Mouse (Mus musculus) brain, adult 10 weeks (tissue): ENCODE data around the gene Gm45337. TPM values are rescaled to one million over a fixed set of nuclear protein-coding genes. Genes with fewer than 3 reads are reported as not detected.

Experiments
- polyA plus RNA-seq: library from polyadenylated mRNA; stranded (reverse); fragments of 350-450 nt; fragmentation: Illumina TruSeq; extraction: RNeasy Lipid Tissue Mini Kit (QIAGEN cat#74804); gene quantifications from one replicate; pipeline ENCODE4 v1.2.3, GENCODE M21; 2015; ENCODE audit warnings: low read depth, low replicate concordance

Gene Gm45337
- polyA plus RNA-seq, result not detected

DNA sequence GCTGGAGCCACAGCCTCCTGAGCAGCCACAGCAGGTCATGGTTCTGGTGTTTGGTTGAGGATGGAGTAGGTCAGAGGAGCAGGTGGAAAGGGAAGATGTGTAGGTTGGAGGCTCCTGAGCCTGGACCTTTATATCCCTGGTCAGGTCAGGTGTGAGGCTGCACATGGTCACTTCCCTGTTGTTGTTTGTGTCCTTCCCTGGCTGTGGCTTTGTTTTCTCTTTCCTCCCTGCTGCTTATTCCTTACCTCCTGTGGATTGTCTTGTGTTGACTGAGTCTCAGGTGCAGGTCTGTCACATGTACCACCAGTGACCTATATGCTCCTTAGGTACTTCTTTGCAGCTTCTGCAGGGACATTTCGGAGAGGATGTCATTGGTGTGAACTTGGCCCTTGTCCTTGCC, at the start of gene Gm45337:
Gene Gm45337 (minus strand): TSS at position 101 of the 400 bp plus-strand sequence.

DNA sequence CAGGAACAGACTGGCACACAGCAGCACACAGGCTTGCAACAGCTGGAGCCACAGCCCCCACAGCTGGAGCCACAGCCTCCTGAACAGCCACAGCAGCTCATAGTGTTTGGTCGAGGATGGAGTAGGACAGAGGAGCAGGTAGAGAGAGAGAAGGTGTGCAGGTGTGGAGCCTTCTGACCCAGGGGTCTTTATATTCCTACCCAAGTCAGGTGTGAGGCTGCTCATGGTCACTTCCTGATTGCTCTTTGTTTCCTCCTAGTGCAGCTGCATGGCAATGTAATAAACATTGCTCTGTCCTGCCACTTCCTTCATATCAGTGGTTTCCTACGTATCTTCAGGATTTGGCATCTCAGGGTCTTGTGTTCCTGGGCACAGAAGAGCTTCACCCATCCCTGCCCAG, 45.9 kb upstream of the Gm45337 start, which contains the start of gene Gm10153:
Gene Gm10153 (minus strand): TSS at position 101 of the 400 bp plus-strand sequence.

DNA sequence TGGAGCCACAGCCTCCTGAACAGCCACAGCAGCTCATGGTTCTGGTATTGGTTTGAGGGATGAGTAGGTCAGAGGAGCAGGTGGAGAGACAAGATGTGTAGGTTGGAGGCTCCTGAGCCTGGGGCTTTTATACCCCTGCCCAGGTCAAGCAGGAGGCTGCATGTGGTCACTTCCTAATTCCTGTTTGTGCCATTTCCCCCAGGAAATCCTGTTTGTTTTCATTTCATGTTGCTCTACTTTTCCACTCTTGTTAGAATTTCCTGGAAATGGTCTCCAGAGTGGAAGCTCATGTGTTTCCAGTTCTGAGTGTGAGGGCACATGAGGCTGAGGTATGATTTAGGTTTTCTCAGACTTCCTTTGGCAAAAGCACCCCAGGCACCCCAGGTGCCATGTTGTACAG, 31.5 kb upstream of the Gm45337 start, which contains the start of gene Krtap5-2:
Gene Krtap5-2 (minus strand): TSS at position 101 of the 400 bp plus-strand sequence.

DNA sequence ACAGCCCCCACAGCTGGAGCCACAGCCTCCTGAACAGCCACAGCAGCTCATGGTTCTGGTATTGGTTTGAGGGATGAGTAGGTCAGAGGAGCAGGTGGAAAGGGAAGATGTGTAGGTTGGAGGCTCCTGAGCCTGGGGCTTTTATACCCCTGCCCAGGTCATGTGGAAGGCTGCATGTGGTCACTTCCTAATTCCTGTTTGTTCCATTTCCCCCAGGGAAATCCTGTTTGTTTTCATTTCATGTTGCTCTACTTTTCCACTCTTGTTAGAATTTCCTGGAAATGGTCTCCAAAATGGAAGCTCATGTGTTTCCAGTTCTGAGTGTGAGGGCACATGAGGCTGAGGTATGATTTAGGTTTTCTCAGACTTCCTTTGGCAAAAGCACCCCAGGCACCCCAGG, 21.2 kb upstream of the Gm45337 start, which contains the start of gene Gm4553:
Gene Gm4553 (minus strand): TSS at position 101 of the 400 bp plus-strand sequence.

DNA sequence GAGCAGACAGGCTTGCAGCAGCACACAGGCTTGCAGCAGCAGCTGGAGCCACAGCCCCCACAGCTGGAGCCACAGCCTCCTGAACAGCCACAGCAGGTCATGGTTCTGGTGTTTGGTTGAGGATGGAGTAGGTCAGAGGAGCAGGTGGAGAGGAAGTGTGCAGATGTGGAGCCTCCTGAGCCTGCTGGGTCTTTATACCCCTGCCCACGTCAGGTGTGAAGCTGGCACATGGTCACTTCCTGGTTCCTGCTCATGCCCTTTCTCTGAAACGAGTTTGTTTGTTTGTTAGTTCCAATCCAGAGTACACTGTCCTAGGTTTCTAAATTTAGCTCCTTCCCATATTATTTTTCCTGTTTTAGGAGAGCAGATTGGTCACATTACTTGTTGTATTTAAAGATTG, 12.6 kb upstream of the Gm45337 start, which contains the start of gene Gm29735:
Gene Gm29735 (minus strand): TSS at position 101 of the 400 bp plus-strand sequence.

DNA sequence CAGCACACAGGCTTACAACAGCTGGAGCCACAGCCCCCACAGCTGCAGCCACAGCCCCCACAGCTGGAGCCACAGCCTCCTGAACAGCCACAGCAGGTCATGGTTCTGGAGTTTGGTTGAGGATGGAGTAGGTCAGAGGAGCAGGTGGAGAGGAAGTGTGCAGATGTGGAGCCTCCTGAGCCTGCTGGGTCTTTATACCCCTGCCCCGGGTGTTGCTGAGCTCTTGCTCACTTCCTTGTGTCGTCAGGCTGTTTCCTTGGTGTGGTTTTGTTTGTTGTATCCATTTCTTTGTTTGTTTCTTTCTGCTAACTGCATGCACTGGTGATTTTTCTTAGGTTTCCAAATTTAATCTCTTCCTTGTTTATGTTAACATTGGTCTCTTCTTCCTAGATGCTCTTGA, 8.5 kb downstream of the Gm45337 start, which contains the start of gene Gm39115:
Gene Gm39115 (minus strand): TSS at position 101 of the 400 bp plus-strand sequence.

DNA sequence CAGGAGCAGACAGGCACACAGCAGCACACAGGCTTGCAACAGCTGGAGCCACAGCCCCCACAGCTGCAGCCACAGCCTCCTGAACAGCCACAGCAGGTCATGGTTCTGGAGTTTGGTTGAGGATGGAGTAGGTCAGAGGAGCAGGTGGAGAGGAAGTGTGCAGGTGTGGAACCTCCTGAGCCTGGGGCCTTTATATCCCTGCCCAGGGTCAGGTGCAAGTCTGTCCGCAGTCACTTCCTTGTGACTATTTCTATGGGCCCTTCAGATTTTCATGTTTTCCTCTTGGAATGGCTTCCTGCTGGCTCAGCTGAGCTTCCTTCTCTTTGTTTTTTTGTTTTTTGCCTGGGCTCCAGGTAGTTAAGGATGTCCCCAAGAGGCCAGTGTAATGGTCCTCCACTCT, 23.8 kb downstream of the Gm45337 start, which contains the start of gene Gm45618:
Gene Gm45618 (minus strand): TSS at position 101 of the 400 bp plus-strand sequence.

DNA sequence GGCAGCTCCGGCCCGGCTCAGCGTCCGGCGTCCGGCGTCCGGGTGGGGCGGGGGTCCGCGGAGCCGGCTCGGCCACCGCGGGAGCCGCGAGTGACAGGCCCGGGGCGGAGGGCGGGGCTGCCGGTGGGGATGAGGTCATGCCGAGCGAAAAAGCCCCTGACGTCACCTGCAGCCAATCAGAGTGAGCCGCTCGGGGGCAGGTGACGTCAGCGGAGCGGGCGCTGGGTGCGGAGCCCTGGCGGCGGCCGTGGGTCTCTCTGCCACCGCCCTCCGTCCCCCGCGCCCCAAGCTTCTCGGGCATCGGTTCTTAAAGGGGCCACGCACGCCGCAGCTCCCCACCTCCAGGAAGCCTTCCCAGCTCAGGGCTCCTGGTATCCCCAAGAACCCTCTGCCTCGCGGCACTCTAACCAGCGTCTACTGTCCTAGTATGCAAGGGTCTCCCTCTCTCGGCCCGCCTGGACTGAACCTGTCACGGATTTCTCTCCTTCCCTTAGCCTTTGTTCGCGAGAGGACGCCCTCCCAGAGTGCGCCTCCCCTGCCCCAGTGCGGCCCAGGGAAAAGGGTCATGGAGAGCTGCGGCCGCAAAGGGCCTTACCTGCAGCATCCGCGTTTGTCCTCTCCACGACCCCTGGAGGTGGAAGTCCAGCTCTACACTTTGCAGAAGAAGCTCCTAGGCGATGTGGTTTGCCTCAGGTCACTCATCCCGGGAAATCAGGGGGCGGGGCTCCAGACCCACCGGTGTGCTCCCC, 49.0 kb downstream of the Gm45337 start, which contains the start of gene Dusp8:
Gene Dusp8 (minus strand): TSS at position 661 of the 749 bp plus-strand sequence.

Other genes starting within 250 kb of the Gm45337 start
- gene Tollip, start 226.1 kb downstream of the Gm45337 start, polyA plus RNA-seq, result 111 TPM
- 129 TPM for gene Brsk2, start 194.9 kb downstream of the Gm45337 start, polyA plus RNA-seq
- gene Mob2, start 83.5 kb downstream of the Gm45337 start, polyA plus RNA-seq, result 41.2 TPM
- gene Dusp8, start 48.8 kb downstream of the Gm45337 start, polyA plus RNA-seq, result 63.5 TPM
- not detected for gene Gm45618, start 23.9 kb downstream of the Gm45337 start, polyA plus RNA-seq
- gene Gm39115, start 8.6 kb downstream of the Gm45337 start, polyA plus RNA-seq, result not detected
- not detected for gene Gm29735, start 12.5 kb upstream of the Gm45337 start, polyA plus RNA-seq
- gene Gm4553, start 21.1 kb upstream of the Gm45337 start, polyA plus RNA-seq, result not detected
- not detected for gene Krtap5-2, start 31.4 kb upstream of the Gm45337 start, polyA plus RNA-seq
- gene Gm10153, start 45.8 kb upstream of the Gm45337 start, polyA plus RNA-seq, result not detected
- gene Krtap5-3, start 56.8 kb upstream of the Gm45337 start, polyA plus RNA-seq, result not detected
- not detected for gene Gm7579, start 67.3 kb upstream of the Gm45337 start, polyA plus RNA-seq
- not detected for gene Krtap5-5, start 85.4 kb upstream of the Gm45337 start, polyA plus RNA-seq
- not detected for gene Gm40460, start 96.5 kb upstream of the Gm45337 start, polyA plus RNA-seq
- not detected for gene Gm2431, start 113.7 kb upstream of the Gm45337 start, polyA plus RNA-seq
- not detected for gene Gm4559, start 129.8 kb upstream of the Gm45337 start, polyA plus RNA-seq
- gene Krtap5-1, start 152.5 kb upstream of the Gm45337 start, polyA plus RNA-seq, result not detected
- not detected for gene Krtap5-4, start 158.9 kb upstream of the Gm45337 start, polyA plus RNA-seq
- gene Ifitm10, start 229.1 kb upstream of the Gm45337 start, polyA plus RNA-seq, result 36.7 TPM
- not detected for gene Gm49369, start 238.1 kb upstream of the Gm45337 start, polyA plus RNA-seq
- 492 TPM for gene Ctsd, start 243.4 kb upstream of the Gm45337 start, polyA plus RNA-seq